Mouse (Mus musculus): ENCODE measurements around the gene Fads6. TPM values are rescaled to one million over a fixed set of nuclear protein-coding genes. Genes with fewer than 3 reads are reported as not detected.

Gene Fads6
- 0.32 and 0.39 TPM in 2 replicates for polyA plus RNA-seq (2014; fragmentation: Nextera tagmentation; extraction: Ambion mirVana)

DNA sequence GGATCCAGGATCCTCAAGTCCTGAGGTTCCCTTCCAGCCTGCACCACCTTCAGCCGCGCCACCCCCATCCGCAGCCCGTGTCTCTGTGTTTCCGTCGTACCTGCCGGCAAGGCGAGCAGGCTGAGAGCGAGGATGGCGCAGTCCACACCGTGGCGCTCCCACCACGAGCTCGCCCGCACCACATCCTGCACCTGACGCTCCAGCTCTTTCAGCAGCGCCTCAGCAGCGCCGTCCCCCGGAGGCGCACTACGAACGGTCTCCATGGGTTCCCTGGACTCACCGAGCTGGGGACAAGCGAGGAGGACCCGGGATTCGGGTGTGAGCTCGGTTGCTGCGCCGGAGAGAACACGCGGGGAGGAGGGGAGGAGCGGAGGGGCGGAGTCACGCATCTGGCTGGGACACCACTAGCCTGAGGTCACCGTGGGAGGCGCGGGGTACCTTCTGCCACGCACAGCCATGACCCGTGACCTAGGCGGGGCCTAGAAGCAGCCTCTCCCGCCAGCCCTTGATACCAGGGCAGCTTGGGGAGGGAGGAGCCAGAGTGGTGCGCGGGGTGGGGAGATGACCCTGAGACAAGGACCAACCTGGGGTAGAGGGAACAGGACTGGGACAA lies at the start of gene Fads6:
Gene Fads6, minus strand, starts transcription at position 450 of the 613 bp plus-strand sequence.
- Histone ChIP-seq H3K4me3 (ENCODE audit: low read length) (peak within 1 kb of the TSS; percentile 44), H3K9ac (ENCODE audit: low read depth, low read length) (peak within 1 kb of the TSS; percentile 55), H3K27me3 (ENCODE audit: control insufficient read depth, insufficient read depth, low read length) (peaks cover 18% of the 10 kb centered on the region), H3K27ac (ENCODE audit: low read depth, low read length) (no peak within 1 kb of the TSS), H3K4me1 (ENCODE audit: control insufficient read depth, insufficient read depth, low read length) (no peaks in the 10 kb centered on the region), H3K36me3 (ENCODE audit: control insufficient read depth, insufficient read depth, low read length) (no peaks in the 10 kb centered on the region), H3K4me2 (replicated peaks; ENCODE audit: low read depth, low read length) (peak within 1 kb of the TSS; percentile 87), H3K9me3 (ENCODE audit: control insufficient read depth, low read length) (no peaks in the 10 kb centered on the region)
- peak; percentile 83 for ATAC-seq (ENCODE audit: low FRiP score, low TSS enrichment)
- WGBS, result under 1% methylated on average over 43 of the region's 44 CpGs

GRCm38 (mm10) chr11:115345515-115345914 lies 48.1 kb upstream of the Fads6 start:
- H3K27ac ChIP-seq (ENCODE audit: low read depth, low read length), result no peak overlapping the region
- H3K4me2 ChIP-seq (replicated peaks; ENCODE audit: low read depth, low read length), result no peak overlapping the region
- peaks cover 12% of the 10 kb centered on the region; the same call in 1 of the 2 replicates for H3K27me3 ChIP-seq (ENCODE audit: control insufficient read depth, insufficient read depth, low read length)
- H3K9me3 ChIP-seq (ENCODE audit: control insufficient read depth, low read length), result no peaks in the 10 kb centered on the region
- H3K36me3 ChIP-seq (ENCODE audit: control insufficient read depth, insufficient read depth, low read length), result no peaks in the 10 kb centered on the region
- no peak for ATAC-seq (ENCODE audit: low FRiP score, low TSS enrichment)
- H3K9ac ChIP-seq (ENCODE audit: low read depth, low read length), result no peak overlapping the region
- 20% methylated on average over 7 of the region's 7 CpGs for WGBS
- 0 out of 2 replicates have a peak, but pooled peaks cover 5% of the 10 kb centered on the region for H3K4me1 ChIP-seq (ENCODE audit: control insufficient read depth, insufficient read depth, low read length)
- no peak overlapping the region for H3K4me3 ChIP-seq (ENCODE audit: low read length)

- H3K27ac ChIP-seq (ENCODE audit: low read depth, low read length), result no peak overlapping the region
- H3K4me3 ChIP-seq (ENCODE audit: low read length), result no peak overlapping the region
- no peaks in the 10 kb centered on the region for H3K9me3 ChIP-seq (ENCODE audit: control insufficient read depth, low read length)
- no peak for ATAC-seq (ENCODE audit: low FRiP score, low TSS enrichment)
- H3K27me3 ChIP-seq (ENCODE audit: control insufficient read depth, insufficient read depth, low read length), result peaks cover 12% of the 10 kb centered on the region
- WGBS, result 8% methylated on average over 12 of the region's 12 CpGs
- 0 out of 2 replicates have a peak, but pooled peaks cover 5% of the 10 kb centered on the region for H3K4me1 ChIP-seq (ENCODE audit: control insufficient read depth, insufficient read depth, low read length)
- no peak overlapping the region for H3K4me2 ChIP-seq (replicated peaks; ENCODE audit: low read depth, low read length)
- H3K9ac ChIP-seq (ENCODE audit: low read depth, low read length), result no peak overlapping the region
- no peaks in the 10 kb centered on the region for H3K36me3 ChIP-seq (ENCODE audit: control insufficient read depth, insufficient read depth, low read length)
Observed at GRCm38 (mm10) chr11:115344967-115345366, 47.5 kb upstream of the Fads6 start.

- H3K4me1 ChIP-seq (ENCODE audit: control insufficient read depth, insufficient read depth, low read length), result no peaks in the 10 kb centered on the region
- WGBS, result 67% methylated on average over 6 of the region's 6 CpGs
- H3K36me3 ChIP-seq (ENCODE audit: control insufficient read depth, insufficient read depth, low read length), result no peaks in the 10 kb centered on the region
- H3K27ac ChIP-seq (ENCODE audit: low read depth, low read length), result no peak overlapping the region
- H3K27me3 ChIP-seq (ENCODE audit: control insufficient read depth, insufficient read depth, low read length), result peaks cover 18% of the 10 kb centered on the region
- ATAC-seq (ENCODE audit: low FRiP score, low TSS enrichment), result no peak
- H3K9ac ChIP-seq (ENCODE audit: low read depth, low read length), result no peak overlapping the region
- H3K4me2 ChIP-seq (replicated peaks; ENCODE audit: low read depth, low read length), result no peak overlapping the region
- H3K4me3 ChIP-seq (ENCODE audit: low read length), result no peak overlapping the region
- no peaks in the 10 kb centered on the region for H3K9me3 ChIP-seq (ENCODE audit: control insufficient read depth, low read length)
Observed at GRCm38 (mm10) chr11:115341866-115342265, 44.4 kb upstream of the Fads6 start.

GRCm38 (mm10) chr11:115341246-115341645 lies 43.8 kb upstream of the Fads6 start:
- no peak for ATAC-seq (ENCODE audit: low FRiP score, low TSS enrichment)
- no peak overlapping the region for H3K27ac ChIP-seq (ENCODE audit: low read depth, low read length)
- no peaks in the 10 kb centered on the region for H3K36me3 ChIP-seq (ENCODE audit: control insufficient read depth, insufficient read depth, low read length)
- no peaks in the 10 kb centered on the region for H3K9me3 ChIP-seq (ENCODE audit: control insufficient read depth, low read length)
- H3K9ac ChIP-seq (ENCODE audit: low read depth, low read length), result no peak overlapping the region
- peaks cover 21% of the 10 kb centered on the region for H3K27me3 ChIP-seq (ENCODE audit: control insufficient read depth, insufficient read depth, low read length)
- no peaks in the 10 kb centered on the region for H3K4me1 ChIP-seq (ENCODE audit: control insufficient read depth, insufficient read depth, low read length)
- no peak overlapping the region for H3K4me3 ChIP-seq (ENCODE audit: low read length)
- H3K4me2 ChIP-seq (replicated peaks; ENCODE audit: low read depth, low read length), result no peak overlapping the region
- WGBS, result 67% methylated on average over 2 of the region's 2 CpGs

GRCm38 (mm10) chr11:115337826-115338225 lies 40.4 kb upstream of the Fads6 start:
- H3K36me3 ChIP-seq (ENCODE audit: control insufficient read depth, insufficient read depth, low read length), result no peaks in the 10 kb centered on the region
- no peak for ATAC-seq (ENCODE audit: low FRiP score, low TSS enrichment)
- no peak overlapping the region for H3K4me2 ChIP-seq (replicated peaks; ENCODE audit: low read depth, low read length)
- 0 out of 2 replicates have a peak, but pooled peaks cover 2% of the 10 kb centered on the region for H3K4me1 ChIP-seq (ENCODE audit: control insufficient read depth, insufficient read depth, low read length)
- no peaks in the 10 kb centered on the region for H3K9me3 ChIP-seq (ENCODE audit: control insufficient read depth, low read length)
- H3K9ac ChIP-seq (ENCODE audit: low read depth, low read length), result no peak overlapping the region
- 72% methylated on average over 1 of the region's 1 CpGs for whole genome bisulfite sequencing
- H3K4me3 ChIP-seq (ENCODE audit: low read length), result no peak overlapping the region
- no peak overlapping the region for H3K27ac ChIP-seq (ENCODE audit: low read depth, low read length)
- peaks cover 38% of the 10 kb centered on the region for H3K27me3 ChIP-seq (ENCODE audit: control insufficient read depth, insufficient read depth, low read length)

- H3K9me3 ChIP-seq (ENCODE audit: control insufficient read depth, low read length), result no peaks in the 10 kb centered on the region
- peaks cover 43% of the 10 kb centered on the region for H3K27me3 ChIP-seq (ENCODE audit: control insufficient read depth, insufficient read depth, low read length)
- 48% methylated on average over 3 of the region's 3 CpGs for WGBS
- ATAC-seq (ENCODE audit: low FRiP score, low TSS enrichment), result no peak
- 0 out of 2 replicates have a peak, but pooled peaks cover 2% of the 10 kb centered on the region for H3K4me1 ChIP-seq (ENCODE audit: control insufficient read depth, insufficient read depth, low read length)
- H3K9ac ChIP-seq (ENCODE audit: low read depth, low read length), result no peak overlapping the region
- H3K4me3 ChIP-seq (ENCODE audit: low read length), result no peak overlapping the region
- no peaks in the 10 kb centered on the region for H3K36me3 ChIP-seq (ENCODE audit: control insufficient read depth, insufficient read depth, low read length)
- H3K4me2 ChIP-seq (replicated peaks; ENCODE audit: low read depth, low read length), result no peak overlapping the region
- H3K27ac ChIP-seq (ENCODE audit: low read depth, low read length), result no peak overlapping the region
Observed at GRCm38 (mm10) chr11:115337350-115337749, 39.9 kb upstream of the Fads6 start.

DNA sequence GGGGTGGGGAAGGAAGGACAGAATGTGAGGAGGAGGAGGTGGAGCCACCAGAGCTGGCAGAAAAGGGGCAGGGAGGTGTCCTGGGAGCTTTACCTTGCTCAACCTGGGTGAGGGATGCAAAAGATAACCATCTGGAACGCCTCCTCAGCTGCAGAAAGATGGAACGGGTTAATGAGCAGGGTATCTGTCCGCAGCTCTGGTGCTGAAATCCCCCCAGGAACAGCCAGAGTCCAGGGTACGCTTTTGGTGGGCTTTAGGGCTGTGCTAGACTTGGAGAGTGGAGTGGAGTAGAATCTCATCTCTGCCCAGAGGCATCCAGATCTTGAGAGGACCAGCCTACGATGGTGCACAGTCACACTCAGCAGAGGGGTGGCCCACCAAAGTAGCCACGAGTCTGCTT lies 38.7 kb upstream of the Fads6 start:
- 21% methylated on average over 6 of the region's 6 CpGs for WGBS
- no peak overlapping the region for H3K27ac ChIP-seq (ENCODE audit: low read depth, low read length)
- no peak overlapping the region for H3K4me2 ChIP-seq (replicated peaks; ENCODE audit: low read depth, low read length)
- no peak overlapping the region for H3K4me3 ChIP-seq (ENCODE audit: low read length)
- H3K9ac ChIP-seq (ENCODE audit: low read depth, low read length), result no peak overlapping the region
- ATAC-seq (ENCODE audit: low FRiP score, low TSS enrichment), result no peak
- H3K27me3 ChIP-seq (ENCODE audit: control insufficient read depth, insufficient read depth, low read length), result peaks cover 51% of the 10 kb centered on the region
- H3K4me1 ChIP-seq (ENCODE audit: control insufficient read depth, insufficient read depth, low read length), result 0 out of 2 replicates have a peak, but pooled peaks cover 2% of the 10 kb centered on the region
- H3K36me3 ChIP-seq (ENCODE audit: control insufficient read depth, insufficient read depth, low read length), result no peaks in the 10 kb centered on the region
- H3K9me3 ChIP-seq (ENCODE audit: control insufficient read depth, low read length), result no peaks in the 10 kb centered on the region

GRCm38 (mm10) chr11:115335223-115335622 lies 37.8 kb upstream of the Fads6 start:
- Histone ChIP-seq H3K4me2 (replicated peaks; ENCODE audit: low read depth, low read length) (no peak overlapping the region), H3K9me3 (ENCODE audit: control insufficient read depth, low read length) (no peaks in the 10 kb centered on the region), H3K27me3 (ENCODE audit: control insufficient read depth, insufficient read depth, low read length) (peaks cover 53% of the 10 kb centered on the region), H3K9ac (ENCODE audit: low read depth, low read length) (no peak overlapping the region), H3K4me1 (ENCODE audit: control insufficient read depth, insufficient read depth, low read length) (0 out of 2 replicates have a peak, but pooled peaks cover 2% of the 10 kb centered on the region), H3K4me3 (ENCODE audit: low read length) (no peak overlapping the region), H3K36me3 (ENCODE audit: control insufficient read depth, insufficient read depth, low read length) (no peaks in the 10 kb centered on the region), H3K27ac (ENCODE audit: low read depth, low read length) (no peak overlapping the region)
- WGBS, result 70% methylated on average over 12 of the region's 12 CpGs
- ATAC-seq (ENCODE audit: low FRiP score, low TSS enrichment), result no peak
